Mouse (Mus musculus) thymus, adult 2 months (tissue): ENCODE data around the gene Slc9a7.

Experiments used
- CTCF ChIP-seq: fragments of 200-500 bp; IDR thresholded peaks from 2 replicates; pipeline ENCODE4 v1.5.1; 2012; ENCODE audit warnings: mild to moderate bottlenecking, control low read depth, low read length, moderate library complexity, borderline replicate concordance; ENCODE audit not compliant: control insufficient read depth, poor library complexity, insufficient read depth; ENCODE audit errors: extremely low read depth
- POLR2A ChIP-seq: fragments of 200-500 bp; IDR thresholded peaks from 2 replicates; pipeline ENCODE4 v1.6.1; 2012; ENCODE audit warnings: mild to moderate bottlenecking, low read length, control low read depth, moderate library complexity; ENCODE audit not compliant: control insufficient read depth, poor library complexity, insufficient read depth; ENCODE audit errors: extremely low read depth

GRCm38 (mm10) chrX:20290715-20291114 lies 892 bp downstream of the Slc9a7 start:
- TF ChIP-seq CTCF = no peak
- no peak for TF ChIP-seq POLR2A
